Mouse (Mus musculus) MEL (cell line): Measurements from ENCODE around the gene Pax9. TPM values are rescaled to one million over a fixed set of nuclear protein-coding genes. Genes with fewer than 3 reads are reported as not detected.

ENCODE experiments used
- DNase-seq: peaks from one replicate; pipeline ENCODE4 v3.0.0; 2011; ENCODE audit warnings: low read depth, low spot score
- H3K27ac ChIP-seq: 2 replicates; pipeline ENCODE4 v1.5.1; 2012; ENCODE audit warnings: low read depth, mild to moderate bottlenecking, control low read depth, low read length, moderate library complexity; ENCODE audit not compliant: control insufficient read depth
- H3K27me3 ChIP-seq, 2 experiments: fragments of 150-350 bp in 1 of 2; sonication (generic) in 1 of 2; 2 replicates each; pipeline ENCODE4 v1.6.1; 2012; ENCODE audit warnings: low read length in 2 of 2, mild to moderate bottlenecking in 2 of 2, improper control_type of control experiment in 1 of 2, moderate library complexity in 1 of 2; ENCODE audit not compliant: insufficient read depth in 2 of 2, control insufficient read depth in 1 of 2
- H3K36me3 ChIP-seq, 2 experiments: 2 replicates each; pipeline ENCODE4 v1.6.1; 2012 to 2014; ENCODE audit warnings: low read length in 2 of 2, improper control_type of control experiment in 1 of 2, inconsistent platforms in 1 of 2, mild to moderate bottlenecking in 1 of 2; ENCODE audit not compliant: insufficient read depth in 2 of 2, control insufficient read depth in 1 of 2
- H3K4me1 ChIP-seq, 2 experiments: fragments of 150-350 bp in 1 of 2; sonication (generic) in 1 of 2; 2 replicates each; pipeline ENCODE4 v1.6.1; 2012; ENCODE audit warnings: low read length in 2 of 2, improper control_type of control experiment in 1 of 2, mild to moderate bottlenecking in 1 of 2; ENCODE audit not compliant: insufficient read depth in 2 of 2, control insufficient read depth in 1 of 2
- H3K4me3 ChIP-seq, 2 experiments: fragments of 150-350 bp in 1 of 2; sonication (generic) in 1 of 2; 2 replicates each; pipeline ENCODE4 v1.5.1; 2012; ENCODE audit warnings: low read depth in 2 of 2, low read length in 2 of 2, mild to moderate bottlenecking in 2 of 2, moderate library complexity in 2 of 2, control low read depth in 1 of 2, improper control_type of control experiment in 1 of 2; ENCODE audit not compliant: control insufficient read depth in 1 of 2, insufficient read depth in 1 of 2
- H3K79me2 ChIP-seq: 2 replicates; pipeline ENCODE4 v1.6.1; 2012; ENCODE audit warnings: mild to moderate bottlenecking, low read length, moderate library complexity; ENCODE audit not compliant: control insufficient read depth, poor library complexity, insufficient read depth
- H3K9ac ChIP-seq: 2 replicates; pipeline ENCODE4 v1.6.1; 2012; ENCODE audit warnings: low read depth, mild to moderate bottlenecking, control low read depth, low read length, moderate library complexity; ENCODE audit not compliant: control insufficient read depth, poor library complexity, severe bottlenecking
- H3K9me3 ChIP-seq: fragments of 150-350 bp; sonication (generic); replicated peaks from 2 replicates; pipeline ENCODE4 v1.6.1; 2012; ENCODE audit warnings: mild to moderate bottlenecking, low read length, improper control_type of control experiment, moderate library complexity; ENCODE audit not compliant: insufficient read depth
- BHLHE40 ChIP-seq: IDR thresholded peaks from 2 replicates; pipeline ENCODE4 v1.6.1; 2012; ENCODE audit warnings: low read depth, mild to moderate bottlenecking, inconsistent platforms, low read length, improper control_type of control experiment, borderline replicate concordance
- CHD1 ChIP-seq: IDR thresholded peaks from 2 replicates; pipeline ENCODE4 v1.6.1; 2012; ENCODE audit warnings: low read depth, mild to moderate bottlenecking, inconsistent platforms, low read length, improper control_type of control experiment
- CHD2 ChIP-seq: IDR thresholded peaks from 2 replicates; pipeline ENCODE4 v1.6.1; 2011; ENCODE audit warnings: low read length, improper control_type of control experiment
- CTCF ChIP-seq, 3 experiments: IDR thresholded peaks in 2 of 3; conservative IDR thresholded peaks in 1 of 3; 2 replicates each; pipeline ENCODE4 v1.5.1; 2011 to 2012; ENCODE audit warnings: low read length in 3 of 3, low read depth in 2 of 3, mild to moderate bottlenecking in 2 of 3, improper control_type of control experiment in 1 of 3, inconsistent platforms in 1 of 3, mixed read lengths in 1 of 3, moderate library complexity in 1 of 3; ENCODE audit not compliant: control insufficient read depth in 1 of 3, insufficient read depth in 1 of 3, poor library complexity in 1 of 3, severe bottlenecking in 1 of 3
- ELF1 ChIP-seq: IDR thresholded peaks from 2 replicates; pipeline ENCODE4 v1.6.1; 2014; ENCODE audit warnings: low read depth, mild to moderate bottlenecking, inconsistent platforms, low read length, improper control_type of control experiment, moderate library complexity
- EP300 ChIP-seq, 2 experiments: IDR thresholded peaks; 2 replicates each; pipeline ENCODE4 v1.6.1; 2011; ENCODE audit warnings: improper control_type of control experiment in 2 of 2, low read length in 2 of 2, low read depth in 1 of 2, mild to moderate bottlenecking in 1 of 2
- GATA1 ChIP-seq: IDR thresholded peaks from 2 replicates; pipeline ENCODE4 v1.6.1; 2011; ENCODE audit warnings: low read depth, low read length, improper control_type of control experiment
- HCFC1 ChIP-seq: IDR thresholded peaks from 2 replicates; pipeline ENCODE4 v1.6.1; 2012; ENCODE audit warnings: low read depth, mild to moderate bottlenecking, inconsistent platforms, low read length, improper control_type of control experiment, moderate library complexity
- JUND ChIP-seq: IDR thresholded peaks from 2 replicates; pipeline ENCODE4 v1.6.1; 2011; ENCODE audit warnings: low read depth, mild to moderate bottlenecking, improper control_type of control experiment, low read length
- MAFK ChIP-seq: IDR thresholded peaks from 2 replicates; pipeline ENCODE4 v1.6.1; 2011; ENCODE audit warnings: low read depth, mild to moderate bottlenecking, low read length, improper control_type of control experiment, borderline replicate concordance
- MAX ChIP-seq: IDR thresholded peaks from 2 replicates; pipeline ENCODE4 v1.6.1; 2011; ENCODE audit warnings: low read length, improper control_type of control experiment
- MAZ ChIP-seq: IDR thresholded peaks from 2 replicates; pipeline ENCODE4 v1.6.1; 2012; ENCODE audit warnings: low read depth, mild to moderate bottlenecking, inconsistent platforms, low read length, improper control_type of control experiment
- MXI1 ChIP-seq: IDR thresholded peaks from 2 replicates; pipeline ENCODE4 v1.6.1; 2011; ENCODE audit warnings: mild to moderate bottlenecking, low read depth, low read length, improper control_type of control experiment
- MYC ChIP-seq: IDR thresholded peaks from 2 replicates; pipeline ENCODE4 v1.6.1; 2011; ENCODE audit warnings: low read depth, mild to moderate bottlenecking, low read length, improper control_type of control experiment, moderate library complexity
- NELFE ChIP-seq: IDR thresholded peaks from 2 replicates; pipeline ENCODE4 v1.6.1; 2011; ENCODE audit warnings: low read depth, low read length, improper control_type of control experiment
- NRF1 ChIP-seq: IDR thresholded peaks from 2 replicates; pipeline ENCODE4 v1.6.1; 2014; ENCODE audit warnings: low read depth, mild to moderate bottlenecking, inconsistent platforms, low read length, improper control_type of control experiment, moderate library complexity; ENCODE audit not compliant: poor library complexity, insufficient read depth, severe bottlenecking
- POLR2A ChIP-seq, 2 experiments: IDR thresholded peaks; 2 replicates each; pipeline ENCODE4 v1.6.1; 2011 to 2012; ENCODE audit warnings: low read length in 2 of 2, mild to moderate bottlenecking in 2 of 2, control low read depth in 1 of 2, improper control_type of control experiment in 1 of 2, low read depth in 1 of 2, moderate library complexity in 1 of 2; ENCODE audit not compliant: control insufficient read depth in 1 of 2, insufficient read depth in 1 of 2, poor library complexity in 1 of 2
- POLR2AphosphoS2 ChIP-seq: IDR thresholded peaks from 2 replicates; pipeline ENCODE4 v1.6.1; 2011; ENCODE audit warnings: low read length, improper control_type of control experiment
- RCOR1 ChIP-seq: IDR thresholded peaks from 2 replicates; pipeline ENCODE4 v1.6.1; 2012; ENCODE audit warnings: low read depth, mild to moderate bottlenecking, inconsistent platforms, low read length, improper control_type of control experiment
- SIN3A ChIP-seq: IDR thresholded peaks from 2 replicates; pipeline ENCODE4 v1.6.1; 2012; ENCODE audit warnings: low read length, improper control_type of control experiment, inconsistent platforms
- SMC3 ChIP-seq: IDR thresholded peaks from 2 replicates; pipeline ENCODE4 v1.6.1; 2011; ENCODE audit warnings: low read depth, low read length, improper control_type of control experiment
- TBP ChIP-seq: IDR thresholded peaks from 2 replicates; pipeline ENCODE4 v1.8.0; 2011; ENCODE audit warnings: low read depth, low read length, improper control_type of control experiment
- UBTF ChIP-seq: IDR thresholded peaks from 2 replicates; pipeline ENCODE4 v1.6.1; 2012; ENCODE audit warnings: low read depth, mild to moderate bottlenecking, inconsistent platforms, low read length, improper control_type of control experiment, moderate library complexity, borderline replicate concordance; ENCODE audit not compliant: insufficient read depth
- USF2 ChIP-seq, 2 experiments: IDR thresholded peaks; 2 replicates each; pipeline ENCODE4 v1.6.1; 2011 to 2012; ENCODE audit warnings: improper control_type of control experiment in 2 of 2, low read length in 2 of 2, borderline replicate concordance in 1 of 2, inconsistent platforms in 1 of 2, low read depth in 1 of 2, mild to moderate bottlenecking in 1 of 2; ENCODE audit not compliant: insufficient read depth in 1 of 2
- ZC3H11A ChIP-seq: IDR thresholded peaks from 2 replicates; pipeline ENCODE4 v1.6.1; 2012; ENCODE audit warnings: low read depth, mild to moderate bottlenecking, inconsistent platforms, low read length, improper control_type of control experiment
- ZKSCAN1 ChIP-seq: IDR thresholded peaks from 2 replicates; pipeline ENCODE4 v1.6.1; 2012; ENCODE audit warnings: low read depth, mild to moderate bottlenecking, inconsistent platforms, low read length, improper control_type of control experiment, moderate library complexity
- ZMIZ1 ChIP-seq: IDR thresholded peaks from 2 replicates; pipeline ENCODE4 v1.6.1; 2012; ENCODE audit warnings: low read depth, mild to moderate bottlenecking, inconsistent platforms, low read length, improper control_type of control experiment, moderate library complexity
- ZNF384 ChIP-seq: IDR thresholded peaks from 2 replicates; pipeline ENCODE4 v1.6.1; 2012; ENCODE audit warnings: low read depth, mild to moderate bottlenecking, inconsistent platforms, low read length, improper control_type of control experiment
- polyA plus RNA-seq, 2 experiments: library from polyadenylated mRNA; stranded (reverse) in 1 of 2; unstranded in 1 of 2; fragments of >175 nt in 1 of 2; fragments of >200 nt in 1 of 2; gene quantifications; 2 replicates each; pipeline versions ENCODE4 v1.2.1 to v1.2.4; 2012; ENCODE audit warnings: low replicate concordance in 2 of 2, low read depth in 1 of 2; ENCODE audit not compliant: insufficient read length in 2 of 2, insufficient read depth in 1 of 2, missing spikeins in 1 of 2
- total RNA-seq: library from RNA; depleted of rRNA; stranded (reverse); fragments of 300-350 nt; gene quantifications from 2 replicates; pipeline ENCODE4 v1.2.3, GENCODE M21; 2012

The Pax9 gene
- total and polyA plus RNA-seq, 3 experiments, result 1.7 to 4.5 TPM; not detected in 1

DNA sequence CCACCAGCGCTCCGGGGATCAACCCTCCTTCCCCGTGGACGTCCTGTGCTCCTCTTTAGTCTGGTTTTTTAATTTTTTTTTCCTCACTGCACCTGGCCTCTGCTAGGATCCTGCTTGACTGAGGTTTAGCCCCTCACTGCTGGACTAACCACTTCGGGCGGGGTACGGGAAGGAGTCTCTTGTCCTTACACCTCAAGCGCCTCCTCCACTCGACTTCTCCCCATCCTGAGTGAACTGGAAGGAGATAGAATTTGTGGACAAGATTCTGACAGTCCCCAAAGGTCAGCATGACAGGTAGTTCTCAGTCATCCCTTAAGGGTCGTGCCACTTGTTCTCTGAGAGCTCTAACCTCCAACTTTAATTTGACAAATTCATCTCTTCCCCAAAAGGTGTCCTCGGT is 3.4 kb downstream of the Pax9 start:
- H3K9me3 ChIP-seq, result no peaks in the 10 kb centered on the region
- peaks cover 0 to 6% of the 10 kb centered on the region in 2 experiments; a peak in 1 of 4 replicates for H3K36me3 ChIP-seq
- peak overlapping the region; percentile 56 to 81 for H3K4me3 ChIP-seq
- peaks cover 3 to 13% of the 10 kb centered on the region in 2 experiments; a peak in 3 of 4 replicates for H3K4me1 ChIP-seq
- DNase-seq, result no peak
- H3K27ac ChIP-seq, result peak overlapping the region; percentile 3; the same call in 1 of the 2 replicates
- no peak for TF ChIP-seq NRF1
- TF ChIP-seq ZNF384, result no peak
- TF ChIP-seq CTCF (IDR thresholded peaks at IDR 0.05 in 2 of 3, conservative IDR thresholded peaks at IDR 0.05 in 1 of 3; ENCODE audit: control insufficient read depth in 1 of 3, insufficient read depth in 1 of 3, low read depth in 2 of 3, low read length in 3 of 3, poor library complexity in 1 of 3, severe bottlenecking in 1 of 3), result no peak
- TF ChIP-seq SMC3, result no peak
- TF ChIP-seq, all 39 proteins: peak for 0
- no peaks in the 10 kb centered on the region for H3K27me3 ChIP-seq
- H3K79me2 ChIP-seq, result peaks cover 4% of the 10 kb centered on the region
- peak overlapping the region; percentile 55 for H3K9ac ChIP-seq

DNA sequence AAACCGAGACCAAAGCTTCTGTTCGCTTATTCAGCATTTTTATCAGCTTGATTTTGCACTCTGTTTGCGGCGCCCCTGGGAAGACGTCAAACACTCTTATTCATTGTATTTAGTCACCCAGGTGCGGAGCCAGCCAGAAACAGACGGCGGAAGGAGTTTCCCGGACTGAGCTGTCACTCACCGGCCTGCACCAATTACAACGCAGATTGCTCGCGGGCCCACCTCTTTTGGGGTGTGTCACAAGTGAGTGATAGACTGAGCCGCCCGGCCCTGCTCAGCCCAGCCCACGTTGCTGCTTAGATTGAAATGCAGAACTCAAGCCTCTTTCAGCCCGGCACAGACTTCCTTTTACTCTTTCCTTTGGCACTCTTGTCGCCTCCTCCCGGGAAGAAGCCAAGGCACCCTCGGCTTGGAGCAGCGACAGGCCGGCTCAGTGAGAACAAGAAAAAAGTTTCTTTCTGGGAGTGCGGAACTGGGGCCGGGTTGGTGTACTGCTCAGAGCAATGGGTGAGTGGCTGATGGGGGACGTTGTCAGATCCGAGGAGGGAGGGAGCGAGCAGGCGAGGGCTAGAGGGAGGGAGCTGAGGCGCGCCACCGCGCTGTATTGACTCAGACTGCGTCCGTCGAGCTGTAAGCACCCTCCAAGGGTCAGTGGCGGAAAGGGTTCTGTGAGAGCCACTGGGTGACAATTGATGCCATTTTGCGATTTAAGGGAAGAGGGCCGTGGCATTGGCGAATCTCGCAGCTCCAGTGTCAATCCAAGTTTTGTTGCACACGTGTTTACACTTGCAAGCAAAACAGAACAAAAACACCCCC is 4.0 kb downstream of the Pax9 start:
- Histone ChIP-seq H3K27me3 (no peaks in the 10 kb centered on the region), H3K4me3 (peak overlapping the region; percentile 85 to 92), H3K9ac (peak overlapping the region; percentile 70), H3K4me1 (peaks cover 3 to 11% of the 10 kb centered on the region in 2 experiments; a peak in 2 of 4 replicates), H3K36me3 (peaks cover 0 to 6% of the 10 kb centered on the region in 2 experiments; a peak in 1 of 4 replicates), H3K79me2 (peaks cover 4% of the 10 kb centered on the region), H3K27ac (peak overlapping the region; percentile 73), H3K9me3 (no peaks in the 10 kb centered on the region)
- peak; percentile 98 for DNase-seq
- peak; percentile 69 for TF ChIP-seq SIN3A
- no peak for TF ChIP-seq UBTF
- peak; percentile 87 for TF ChIP-seq MXI1
- TF ChIP-seq JUND, result no peak
- TF ChIP-seq MAFK, result peak; percentile 88
- TF ChIP-seq TBP, result peak; percentile 71; the same call in 1 of the 2 replicates
- no peak for TF ChIP-seq USF2 (IDR thresholded peaks at IDR 0.05; ENCODE audit: borderline replicate concordance in 1 of 2, insufficient read depth in 1 of 2, low read depth in 1 of 2, low read length in 2 of 2)
- peak in 1 of 2 experiments; percentile 63; a peak in 2 of 4 replicates for TF ChIP-seq POLR2A (IDR thresholded peaks at IDR 0.05; ENCODE audit: control insufficient read depth in 1 of 2, insufficient read depth in 1 of 2, low read depth in 1 of 2, low read length in 2 of 2, poor library complexity in 1 of 2)
- no peak for TF ChIP-seq ZC3H11A
- 0 out of 2 replicates have a peak, but pooled peaks have one; percentile 10 for TF ChIP-seq SMC3
- no peak for TF ChIP-seq BHLHE40
- TF ChIP-seq CHD2, result no peak; the same call in 1 of the 2 replicates
- no peak; the same call in 1 of the 2 replicates for TF ChIP-seq POLR2AphosphoS2
- peak; percentile 41 for TF ChIP-seq ELF1
- 0 out of 2 replicates have a peak, but pooled peaks have one; percentile 12 for TF ChIP-seq NRF1
- 0 out of 2 replicates have a peak, but pooled peaks have one; percentile 16 for TF ChIP-seq RCOR1
- 0 out of 4 replicates have a peak, but pooled peaks of 1 of the 2 experiments have one; percentile 12 for TF ChIP-seq EP300 (IDR thresholded peaks at IDR 0.05; ENCODE audit: low read depth in 1 of 2, low read length in 2 of 2)
- no peak for TF ChIP-seq CTCF (IDR thresholded peaks at IDR 0.05 in 2 of 3, conservative IDR thresholded peaks at IDR 0.05 in 1 of 3; ENCODE audit: control insufficient read depth in 1 of 3, insufficient read depth in 1 of 3, low read depth in 2 of 3, low read length in 3 of 3, poor library complexity in 1 of 3, severe bottlenecking in 1 of 3)
- peak; percentile 53; the same call in 1 of the 2 replicates for TF ChIP-seq MAZ
- no peak for TF ChIP-seq ZKSCAN1
- TF ChIP-seq HCFC1, result peak; percentile 56; the same call in 1 of the 2 replicates
- TF ChIP-seq ZMIZ1, result peak; percentile 56
- no peak for TF ChIP-seq CHD1
- TF ChIP-seq MYC, result peak; percentile 62; the same call in 1 of the 2 replicates
- no peak for TF ChIP-seq GATA1
- peak; percentile 63; the same call in 1 of the 2 replicates for TF ChIP-seq MAX
- peak; percentile 53; the same call in 1 of the 2 replicates for TF ChIP-seq NELFE
